Mouse (Mus musculus): ENCODE data around the gene Ism1. TPM values are rescaled to one million over a fixed set of nuclear protein-coding genes. Genes with fewer than 3 reads are reported as not detected.

Ism1 gene
- total RNA-seq, 2 experiments from 2014 or later = 7.0 to 7.7 TPM

- no peak for DNase-seq (ENCODE audit: low spot score in 2 of 2)
Measured at GRCm38 (mm10) chr2:139807887-139808286, 129.9 kb downstream of the Ism1 start.

Other genes starting within 250 kb of the Ism1 start
- under 1 TPM in 1 of 2 experiments, not detected in 1; 0.23 TPM for gene Sptlc3, start 184.3 kb upstream of the Ism1 start, total RNA-seq (2021)

All from layer of hippocampus, postnatal 14 days (tissue).